Mouse (Mus musculus): ENCODE data around the gene Kctd12.

Kctd12 gene

GRCm38 (mm10) chr14:102965841-102966240, 16.6 kb downstream of the Kctd12 start:
- 62% methylated on average over 1 of the region's 1 CpGs for WGBS

GRCm38 (mm10) chr14:102962019-102962418, 20.4 kb downstream of the Kctd12 start:
- WGBS, result 94% methylated on average over 2 of the region's 2 CpGs

GRCm38 (mm10) chr14:102953511-102953910, 28.9 kb downstream of the Kctd12 start:
- 56% methylated on average over 8 of the region's 8 CpGs for WGBS

GRCm38 (mm10) chr14:102951974-102952373, 30.5 kb downstream of the Kctd12 start:
- WGBS, result 56% methylated on average over 1 of the region's 1 CpGs

- 91% methylated on average over 2 of the region's 2 CpGs for WGBS
Observed at GRCm38 (mm10) chr14:102947796-102948195, 34.6 kb downstream of the Kctd12 start.

GRCm38 (mm10) chr14:102942222-102942843, 40.1 kb downstream of the Kctd12 start:
- WGBS, result 74% methylated on average over 2 of the region's 2 CpGs

- WGBS, result 32% methylated on average over 2 of the region's 2 CpGs
Observed at GRCm38 (mm10) chr14:102934878-102935277, 47.6 kb downstream of the Kctd12 start.

- 29% methylated on average over 1 of the region's 1 CpGs for WGBS
Observed at GRCm38 (mm10) chr14:102930933-102931332, 51.5 kb downstream of the Kctd12 start.

- WGBS, result 79% methylated on average over 3 of the region's 3 CpGs
Observed at GRCm38 (mm10) chr14:102929545-102929944, 52.9 kb downstream of the Kctd12 start.

GRCm38 (mm10) chr14:102927847-102928466, 54.5 kb downstream of the Kctd12 start:
- 87% methylated on average over 5 of the region's 5 CpGs for WGBS
